In the genomic region with DNA sequence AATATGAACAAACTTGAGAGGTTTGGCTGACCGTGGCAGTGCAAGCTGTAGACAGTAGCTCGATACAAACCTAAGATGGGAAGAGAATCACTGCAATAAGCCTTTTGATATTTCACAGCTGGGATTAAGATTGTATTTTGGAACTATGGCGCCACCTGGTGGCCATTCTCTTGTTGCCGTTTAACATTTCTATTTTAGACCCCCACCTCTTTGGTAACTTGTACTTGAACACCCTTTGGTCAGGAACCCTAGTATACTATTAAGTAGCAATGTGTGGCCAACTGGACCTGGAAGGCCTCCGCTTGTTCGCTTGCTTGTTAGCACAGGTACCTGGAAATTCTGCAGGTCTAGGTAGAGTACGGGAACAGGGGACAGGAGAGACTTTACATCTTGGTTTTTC, we compare ENCODE assay signal across 8 mouse cellular contexts. TPM values are rescaled to one million over a fixed set of nuclear protein-coding genes. Genes with fewer than 3 reads are reported as not detected.
DNase-seq lines count a peak whose midpoint lies in the region.

No protein-coding gene starts in this region.

- 22% methylated on average over 7 of the region's 7 CpGs for WGBS in large intestine, adult 2 months

- peak; percentile 79 for DNase-seq in CD4-positive helper T cell, adult 2 months (ENCODE audit: low read depth, low spot score)
- peak; percentile 60 for DNase-seq in T-cell, adult 2 months (ENCODE audit: low spot score)
- peak; percentile 68 to 78 for DNase-seq in cerebellum, postnatal 25 days
- peak; percentile 82 for DNase-seq in gastrocnemius, postnatal 10 days
- DNase-seq in large intestine, adult 2 months (ENCODE audit: low read depth, low spot score) = peak; percentile 27
- DNase-seq in lung, postnatal 14 days = peak; percentile 86
- DNase-seq in retina, adult 2 months (ENCODE audit: low read depth, low spot score) = peak; percentile 62
- DNase-seq in thymus, postnatal 4 days = peak; percentile 86

RNA-seq across cellular contexts. Expression of gene Enpp6, which starts 33.2 kb away (rescaled TPM):
- 1 to 10 TPM in 1 of 2 experiments, under 1 TPM in 1; 0.70 to 2.7 TPM for total RNA-seq in gastrocnemius, postnatal 10 days (2021)
- 0.64 and 3.1 TPM in 2 replicates for polyA plus RNA-seq in large intestine, adult 2 months (2012; rRNA removed)

Comparison
In these comparisons a context has a peak if more than half of its experiments do, and no peak if none do; other contexts are left out.
1. Peak in every context shown above with its lines: DNase-seq.
2. DNase-seq: peak in every context shown above with its lines; median percentile 86 in lung, postnatal 14 days; 86 in thymus, postnatal 4 days; 82 in gastrocnemius, postnatal 10 days; 79 in CD4-positive helper T cell, adult 2 months; 73 in cerebellum, postnatal 25 days; 62 in retina, adult 2 months; 60 in T-cell, adult 2 months; 27 in large intestine, adult 2 months.